Mouse (Mus musculus) gastrocnemius, adult 8-10 months (tissue): Measurements from ENCODE around the gene Ppm1l. TPM values are rescaled to one million over a fixed set of nuclear protein-coding genes. Genes with fewer than 3 reads are reported as not detected.

ENCODE experiments used
- DNase-seq, 2 experiments: peaks; one replicate each; pipeline ENCODE4 v3.0.0; 2022; ENCODE audit warnings: low spot score in 2 of 2
- total RNA-seq, 4 experiments: library from RNA; stranded (reverse); gene quantifications; 2 replicates each; pipeline ENCODE4 v1.2.4; 2022

The Ppm1l gene
- total RNA-seq, 4 experiments from 2014 or later, result 102 to 132 (median 111) TPM

- DNase-seq, result no peak
Observed at GRCm38 (mm10) chr3:69596116-69596515, 279.5 kb downstream of the Ppm1l start.

GRCm38 (mm10) chr3:69597211-69597610 is 280.6 kb downstream of the Ppm1l start:
- DNase-seq, result no peak

- no peak for DNase-seq
Observed at GRCm38 (mm10) chr3:69597816-69598215, 281.2 kb downstream of the Ppm1l start.

- peak in 1 of 2 experiments; percentile 19 for DNase-seq
Observed at GRCm38 (mm10) chr3:69598261-69599165, 281.9 kb downstream of the Ppm1l start, which contains the start of gene B3galnt1. TSS of gene B3galnt1 (minus strand) at chr3:69598960.

GRCm38 (mm10) chr3:69599166-69599500 is 282.5 kb downstream of the Ppm1l start:
- DNase-seq, result no peak

- no peak for DNase-seq
Observed at GRCm38 (mm10) chr3:69606923-69607322, 290.3 kb downstream of the Ppm1l start.

- DNase-seq, result no peak
Observed at GRCm38 (mm10) chr3:69607468-69607867, 290.8 kb downstream of the Ppm1l start.

GRCm38 (mm10) chr3:69607909-69608308 is 291.2 kb downstream of the Ppm1l start:
- DNase-seq, result no peak

Other genes starting within 250 kb of the Ppm1l start
- 100 to 1,000 TPM; 121 to 151 (median 135) TPM for gene Kpna4, start 189.7 kb upstream of the Ppm1l start, total RNA-seq
- gene Arl14, start 94.4 kb upstream of the Ppm1l start, total RNA-seq, result not detected